Mouse (Mus musculus) thymus, adult 2 months (tissue): Measurements from ENCODE around the gene Tex37. TPM values are rescaled to one million over a fixed set of nuclear protein-coding genes. Genes with fewer than 3 reads are reported as not detected.

ENCODE experiments used
- DNase-seq: peaks from one replicate; pipeline ENCODE4 v3.0.0; 2021
- H3K27ac ChIP-seq: fragments of 200-500 bp; 2 replicates; pipeline ENCODE4 v1.5.1; 2012; ENCODE audit warnings: low read length, control low read depth; ENCODE audit not compliant: control insufficient read depth, insufficient read depth
- H3K27me3 ChIP-seq: fragments of 200-500 bp; 2 replicates; pipeline ENCODE4 v1.6.1; 2012; ENCODE audit warnings: mild to moderate bottlenecking, low read length, moderate library complexity, mixed read lengths; ENCODE audit not compliant: control insufficient read depth, insufficient read depth
- H3K36me3 ChIP-seq: fragments of 200-500 bp; 2 replicates; pipeline ENCODE4 v1.6.1; 2012; ENCODE audit warnings: mild to moderate bottlenecking, low read length, moderate library complexity; ENCODE audit not compliant: control insufficient read depth, insufficient read depth
- H3K4me1 ChIP-seq: fragments of 200-500 bp; replicated peaks from 2 replicates; pipeline ENCODE4 v1.6.1; 2012; ENCODE audit warnings: low read length; ENCODE audit not compliant: control insufficient read depth, insufficient read depth
- H3K4me3 ChIP-seq: fragments of 200-500 bp; 2 replicates; pipeline ENCODE4 v1.5.1; 2012; ENCODE audit warnings: mild to moderate bottlenecking, low read length, control low read depth, moderate library complexity; ENCODE audit not compliant: control insufficient read depth, insufficient read depth
- CTCF ChIP-seq: fragments of 200-500 bp; IDR thresholded peaks from 2 replicates; pipeline ENCODE4 v1.5.1; 2012; ENCODE audit warnings: mild to moderate bottlenecking, control low read depth, low read length, moderate library complexity, borderline replicate concordance; ENCODE audit not compliant: control insufficient read depth, poor library complexity, insufficient read depth; ENCODE audit errors: extremely low read depth
- POLR2A ChIP-seq: fragments of 200-500 bp; IDR thresholded peaks from 2 replicates; pipeline ENCODE4 v1.6.1; 2012; ENCODE audit warnings: mild to moderate bottlenecking, low read length, control low read depth, moderate library complexity; ENCODE audit not compliant: control insufficient read depth, poor library complexity, insufficient read depth; ENCODE audit errors: extremely low read depth
- WGBS: fragments of 180-500 bp; shearing (Covaris S2); methylation state at CpG from one replicate; pipeline ENCODE4 v1.1.7; 2018; 5-methylcytosine and 5-hydroxymethylcytosine counted together
- polyA plus RNA-seq: library from polyadenylated mRNA; depleted of rRNA; stranded (reverse); fragments of >200 nt; gene quantifications from 2 replicates; pipeline ENCODE4 v1.2.3, GENCODE M21; 2012

The Tex37 gene
- polyA plus RNA-seq, 1 experiment, result 0.26 TPM

DNA sequence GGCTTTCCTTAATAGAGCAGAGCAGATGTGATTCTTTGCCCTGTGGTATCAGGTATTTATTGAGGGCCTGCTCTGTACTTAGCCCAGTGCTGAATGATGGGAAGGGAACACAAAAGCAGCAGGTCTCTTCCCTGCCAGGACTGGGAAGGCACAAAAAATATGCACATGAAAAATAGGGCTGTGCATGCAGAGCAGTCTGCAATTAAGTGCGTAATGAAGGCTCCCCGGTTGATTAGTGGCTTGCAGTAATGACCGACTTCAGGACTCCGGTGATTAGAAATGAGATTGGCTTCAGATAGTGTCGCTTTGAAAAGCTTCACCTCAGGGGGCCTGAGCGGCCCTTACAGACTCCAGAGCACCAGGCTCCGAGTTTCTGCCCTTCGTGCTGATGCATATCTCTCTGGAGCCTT is 19.1 kb downstream of the Tex37 start:
- no peak overlapping the region for H3K4me3 ChIP-seq
- H3K27me3 ChIP-seq, result no peaks in the 10 kb centered on the region
- WGBS, result 98% methylated on average over 8 of the region's 8 CpGs
- peaks cover 68% of the 10 kb centered on the region for H3K36me3 ChIP-seq
- DNase-seq, result no peak
- no peak overlapping the region for H3K27ac ChIP-seq
- no peaks in the 10 kb centered on the region for H3K4me1 ChIP-seq
- TF ChIP-seq CTCF, result no peak
- no peak for TF ChIP-seq POLR2A

DNA sequence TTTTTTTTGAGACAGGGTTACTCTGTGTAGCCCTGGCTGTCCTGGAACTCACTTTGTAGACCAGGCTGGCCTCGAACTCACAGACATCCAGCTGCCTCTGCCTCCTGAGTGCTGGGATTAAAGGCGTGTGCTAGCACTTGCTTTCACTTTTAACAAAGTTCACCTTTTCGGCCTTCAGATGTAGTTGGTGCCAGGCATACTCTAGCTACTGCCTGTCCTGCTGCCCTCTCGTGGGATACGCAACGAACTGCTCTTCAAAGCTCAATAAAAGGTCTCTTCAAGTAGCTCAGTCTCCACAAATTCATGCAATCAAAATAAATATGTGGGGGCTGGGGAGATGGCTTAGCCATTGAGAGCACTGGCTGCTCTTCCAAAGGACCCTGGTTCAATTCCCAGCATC is 20.6 kb downstream of the Tex37 start:
- WGBS, result 93% methylated on average over 6 of the region's 6 CpGs
- DNase-seq, result no peak
- Histone ChIP-seq H3K4me1 (no peaks in the 10 kb centered on the region), H3K4me3 (no peak overlapping the region), H3K36me3 (peaks cover 67% of the 10 kb centered on the region), H3K27me3 (no peaks in the 10 kb centered on the region), H3K27ac (no peak overlapping the region)
- TF ChIP-seq POLR2A (no peak), CTCF (no peak)

DNA sequence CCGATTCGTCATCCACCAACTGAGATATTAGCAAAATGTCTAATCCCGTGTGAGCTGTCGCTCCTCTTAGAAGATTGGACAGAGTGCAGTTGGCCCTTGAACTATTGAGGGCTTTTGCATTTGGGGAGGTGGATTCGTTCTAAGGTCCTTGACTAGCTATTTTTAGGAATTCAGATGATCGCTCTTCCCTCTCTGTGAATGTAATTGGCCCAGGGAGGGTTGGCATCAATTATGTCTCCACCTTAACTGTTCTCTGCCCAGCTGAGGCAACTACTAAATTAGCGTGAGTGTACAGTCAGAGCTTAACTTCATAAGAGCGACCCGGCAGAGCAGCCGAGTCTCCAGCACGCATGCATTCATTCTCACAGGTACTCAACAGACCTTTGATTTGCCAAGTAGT is 30.7 kb downstream of the Tex37 start:
- TF ChIP-seq POLR2A, result no peak
- TF ChIP-seq CTCF, result no peak
- no peaks in the 10 kb centered on the region for H3K27me3 ChIP-seq
- H3K4me1 ChIP-seq, result no peaks in the 10 kb centered on the region
- DNase-seq, result no peak
- WGBS, result 96% methylated on average over 11 of the region's 11 CpGs
- H3K4me3 ChIP-seq, result no peak overlapping the region
- H3K27ac ChIP-seq, result no peak overlapping the region
- peaks cover 74% of the 10 kb centered on the region for H3K36me3 ChIP-seq

DNA sequence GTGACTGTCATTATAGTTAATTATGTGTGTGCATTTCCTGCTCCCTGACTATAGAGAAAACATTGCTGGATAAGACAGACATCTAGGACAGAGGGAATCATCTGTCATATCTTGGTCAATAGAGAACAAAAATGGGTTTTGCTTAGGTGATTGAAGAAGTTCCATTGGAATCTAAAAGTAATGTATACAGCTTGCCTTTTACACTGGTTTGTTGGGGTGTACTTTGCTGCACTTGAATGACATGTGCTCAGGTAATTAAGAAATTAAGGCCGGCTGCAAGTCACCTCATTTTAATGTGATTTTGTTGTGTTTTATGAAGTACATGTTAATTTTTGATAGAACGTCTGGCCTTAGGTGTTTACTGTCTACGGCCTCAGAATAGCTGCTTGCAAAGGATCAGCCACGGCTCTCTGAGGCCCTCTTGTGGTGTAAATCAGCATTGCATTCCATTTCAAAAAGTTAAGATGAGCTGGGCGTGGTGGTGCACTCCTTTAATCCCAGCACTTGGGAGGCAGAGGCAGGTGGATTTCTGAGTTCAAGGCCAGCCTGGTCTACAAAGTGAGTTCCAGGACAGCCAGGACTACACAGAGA is 37.9 kb downstream of the Tex37 start:
- Histone ChIP-seq H3K36me3 (peaks cover 66% of the 10 kb centered on the region), H3K27me3 (no peaks in the 10 kb centered on the region), H3K27ac (no peak overlapping the region), H3K4me3 (no peak overlapping the region), H3K4me1 (no peaks in the 10 kb centered on the region)
- TF ChIP-seq POLR2A, result no peak
- WGBS, result 18% methylated on average over 5 of the region's 5 CpGs
- DNase-seq, result peak; percentile 82

DNA sequence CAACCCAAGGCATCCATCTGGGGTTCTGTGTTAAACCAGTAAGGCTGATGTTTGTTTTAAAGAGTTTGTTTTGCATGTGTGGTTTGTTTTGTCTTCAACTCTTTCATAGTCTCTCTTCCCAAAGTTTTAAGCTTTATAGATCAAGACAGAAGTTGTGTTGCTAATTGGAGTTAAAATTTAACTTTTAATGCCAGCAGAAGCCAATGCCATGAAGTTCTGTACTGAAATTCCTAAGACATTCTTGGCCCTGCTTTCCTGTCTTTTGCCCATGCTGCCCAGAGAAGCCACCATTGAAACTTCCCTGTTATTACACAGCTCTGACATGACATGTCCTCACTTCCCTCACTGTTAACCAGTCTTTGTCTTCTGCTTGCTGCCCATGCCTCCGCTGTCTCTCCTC is 43.7 kb downstream of the Tex37 start:
- TF ChIP-seq CTCF, result no peak
- Histone ChIP-seq H3K27me3 (no peaks in the 10 kb centered on the region), H3K4me3 (no peak overlapping the region), H3K36me3 (peaks cover 22% of the 10 kb centered on the region), H3K27ac (no peak overlapping the region), H3K4me1 (peaks cover under 1% of the 10 kb centered on the region; the same call in 1 of the 2 replicates)
- DNase-seq, result no peak
- WGBS, result 97% methylated on average over 1 of the region's 1 CpGs

DNA sequence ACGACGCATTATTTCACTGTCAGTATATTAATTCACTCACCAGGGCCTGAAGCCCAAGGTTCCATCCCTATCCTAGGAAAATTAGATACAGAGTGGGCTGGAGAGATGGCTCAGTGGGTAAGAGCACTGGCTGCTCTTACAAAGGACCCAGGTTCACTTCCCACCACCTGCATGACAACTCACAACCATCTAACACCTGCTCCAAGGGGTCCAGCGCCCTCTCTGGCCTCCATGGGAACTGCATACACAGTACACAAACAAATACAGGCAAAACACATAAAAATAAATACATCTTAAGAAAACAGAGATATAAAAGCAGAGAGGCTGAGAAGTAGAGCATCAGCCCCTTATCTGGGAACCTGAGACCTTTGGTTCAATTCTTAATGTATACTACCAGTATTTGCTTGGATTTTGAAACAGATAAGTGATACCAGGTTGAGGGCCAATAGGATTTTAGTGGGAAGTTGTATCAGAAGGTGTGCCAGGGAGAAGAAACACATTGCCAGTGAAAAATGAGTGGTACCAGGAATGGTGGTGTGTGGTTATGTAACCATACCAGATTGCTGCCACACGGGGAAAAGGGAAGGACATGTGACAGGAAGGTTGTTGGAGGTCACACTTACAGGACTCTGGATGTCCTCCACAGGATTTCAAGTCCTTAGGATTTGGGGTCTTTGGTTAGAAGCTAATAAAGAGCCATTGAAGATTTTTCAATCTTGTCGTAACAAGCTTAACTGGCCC is 44.5 kb downstream of the Tex37 start:
- DNase-seq, result peak; percentile 25
- no peak overlapping the region for H3K4me3 ChIP-seq
- H3K27me3 ChIP-seq, result no peaks in the 10 kb centered on the region
- 84% methylated on average over 5 of the region's 5 CpGs for WGBS
- H3K4me1 ChIP-seq, result peaks cover 3% of the 10 kb centered on the region; the same call in 1 of the 2 replicates
- H3K27ac ChIP-seq, result no peak overlapping the region
- peaks cover 15% of the 10 kb centered on the region for H3K36me3 ChIP-seq
- TF ChIP-seq POLR2A (no peak), CTCF (peak; percentile 62; the same call in 1 of the 2 replicates)
